Comparison of ENCODE assay signal across 20 mouse cellular contexts in the genomic region with DNA sequence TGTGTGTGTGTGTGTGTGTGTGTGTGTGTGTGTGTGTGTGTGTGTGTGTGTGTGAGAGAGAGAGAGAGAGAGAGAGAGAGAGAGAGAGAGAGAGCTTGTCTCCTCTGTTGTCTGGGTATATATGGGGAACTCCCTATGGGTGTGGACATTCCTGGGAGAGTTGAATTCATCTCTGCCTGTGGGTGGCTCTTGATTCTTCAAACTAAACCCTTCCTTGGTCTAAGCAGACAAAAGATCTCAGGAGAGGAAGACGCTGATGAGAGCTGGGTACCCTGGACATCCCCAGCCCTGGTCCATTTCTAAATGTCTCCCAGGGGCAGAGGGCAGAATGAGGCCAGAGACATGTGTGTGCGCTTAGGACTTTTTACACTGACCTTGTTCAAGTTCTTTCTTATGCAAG. TPM values are rescaled to one million over a fixed set of nuclear protein-coding genes. Genes with fewer than 3 reads are reported as not detected.
A peak's percentile ranks its signal among the peaks of the same experiment; 100 is the strongest.
DNase-seq lines count a peak whose midpoint lies in the region; ATAC-seq lines count a peak whose summit lies in the region.
"Had no signal": no experiment of that assay in that cellular context is flagged by ENCODE, and none has a peak within 500 bp of the region (broad histone marks: within the 10 kb centered on the region; RNA-seq: fewer than 3 reads in every experiment).

No protein-coding gene starts in this region.

- peak overlapping the region; percentile 98 for H3K27ac ChIP-seq in liver, embryonic 13.5 days
- H3K27ac ChIP-seq: forebrain, embryonic 15.5 days; hindbrain, embryonic 13.5 days; limb, embryonic 12.5 days; neural tube, embryonic 15.5 days had no signal

- WGBS in liver, embryonic 13.5 days (ENCODE audit: insufficient replicate concordance): 58% methylated on average over 2 of the region's 2 CpGs

- no peaks in the 10 kb centered on the region for H3K9me3 ChIP-seq in liver, embryonic 13.5 days (replicated peaks)
- H3K9me3 ChIP-seq: forebrain, embryonic 15.5 days; G1E; hindbrain, embryonic 13.5 days; limb, embryonic 12.5 days; neural tube, embryonic 15.5 days had no signal

- no peaks in the 10 kb centered on the region for H3K27me3 ChIP-seq in liver, embryonic 13.5 days

- peak overlapping the region; percentile 32 for H3K4me3 ChIP-seq in liver, embryonic 13.5 days (replicated peaks)
- H3K4me3 ChIP-seq: forebrain, embryonic 15.5 days; hindbrain, embryonic 13.5 days; limb, embryonic 12.5 days; neural tube, embryonic 15.5 days had no signal

- peak overlapping the region; percentile 76 for H3K9ac ChIP-seq in liver, embryonic 13.5 days
- H3K9ac ChIP-seq: forebrain, embryonic 15.5 days; hindbrain, embryonic 13.5 days; limb, embryonic 12.5 days; lung, embryonic 14.5 days; neural tube, embryonic 15.5 days had no signal

- peak; percentile 70 for DNase-seq in heart, adult 11 months
- no peak for DNase-seq in heart, adult 9 months (ENCODE audit: low spot score in 2 of 2)
- peak; percentile 33 for DNase-seq in kidney, adult 9 months
- no peak for DNase-seq in kidney, postnatal 14 days
- DNase-seq in c-Kit-negative CD71-positive TER-119-positive erythroid progenitor cells, embryonic 14.5 days (ENCODE audit: low read depth, low spot score): peak; percentile 54
- no peak for DNase-seq in liver, embryonic 13.5 days
- DNase-seq in frontal cortex, postnatal 36 days (ENCODE audit: low spot score in 2 of 2): no peak
- DNase-seq in right cerebral cortex, adult 18-20 months: no peak
- DNase-seq: adrenal gland, postnatal 36 days; cerebellum, adult 9-10 months; lung, embryonic 14.5 days; lung, postnatal 36 days; right cerebral cortex, postnatal 25 days had no signal

- no peaks in the 10 kb centered on the region for H3K36me3 ChIP-seq in liver, embryonic 13.5 days
- H3K36me3 ChIP-seq: forebrain, embryonic 15.5 days; G1E; hindbrain, embryonic 13.5 days; limb, embryonic 12.5 days; neural tube, embryonic 15.5 days had no signal

- peaks cover 91% of the 10 kb centered on the region for H3K4me1 ChIP-seq in liver, embryonic 13.5 days (replicated peaks)

- H3K4me2 ChIP-seq in liver, embryonic 13.5 days: peak overlapping the region; percentile 86
- H3K4me2 ChIP-seq: forebrain, embryonic 15.5 days; hindbrain, embryonic 13.5 days; limb, embryonic 12.5 days; lung, embryonic 14.5 days; neural tube, embryonic 15.5 days had no signal

- peak; percentile 17; the same call in 1 of the 2 replicates for ATAC-seq in liver, embryonic 13.5 days (ENCODE audit: low read depth)
- ATAC-seq: forebrain, embryonic 15.5 days; inflammation-experienced regulatory T-cells, adult 6 months; midbrain, embryonic 16.5 days had no signal

RNA-seq across cellular contexts. Expression of a gene that starts 5.5 kb away (rescaled TPM):
- 21.2 and 23.7 TPM in 2 replicates for polyA plus RNA-seq in liver, embryonic 13.5 days (2015; fragmentation: Nextera tagmentation; extraction: Ambion mirVana)

RNA-seq across cellular contexts. Expression of a gene that starts 37.8 kb away (rescaled TPM):
- 29.3 and 31.5 TPM in 2 replicates for polyA plus RNA-seq in liver, embryonic 13.5 days (2015; fragmentation: Nextera tagmentation; extraction: Ambion mirVana)
- polyA plus RNA-seq: inflammation-experienced regulatory T-cells, adult 6 months had no signal

RNA-seq across cellular contexts. Expression of a gene that starts 40.0 kb away (rescaled TPM):
- polyA plus RNA-seq in liver, embryonic 13.5 days (2015; fragmentation: Nextera tagmentation; extraction: Ambion mirVana): 0.05 and 0.06 TPM in 2 replicates
- polyA plus RNA-seq: G1E; limb, embryonic 12.5 days had no signal

Comparison
In these comparisons a context has a peak if more than half of its experiments do, and no peak if none do; other contexts are left out.
1. DNase-seq: peak in heart, adult 11 months (single experiment), kidney, adult 9 months (single experiment) and c-Kit-negative CD71-positive TER-119-positive erythroid progenitor cells, embryonic 14.5 days (single experiment); none in heart, adult 9 months (0 of 2), kidney, postnatal 14 days (single experiment), liver, embryonic 13.5 days (single experiment), frontal cortex, postnatal 36 days (0 of 2) and right cerebral cortex, adult 18-20 months (single experiment).